Mouse (Mus musculus): Measurements from ENCODE around the gene Camk1d.

DNA sequence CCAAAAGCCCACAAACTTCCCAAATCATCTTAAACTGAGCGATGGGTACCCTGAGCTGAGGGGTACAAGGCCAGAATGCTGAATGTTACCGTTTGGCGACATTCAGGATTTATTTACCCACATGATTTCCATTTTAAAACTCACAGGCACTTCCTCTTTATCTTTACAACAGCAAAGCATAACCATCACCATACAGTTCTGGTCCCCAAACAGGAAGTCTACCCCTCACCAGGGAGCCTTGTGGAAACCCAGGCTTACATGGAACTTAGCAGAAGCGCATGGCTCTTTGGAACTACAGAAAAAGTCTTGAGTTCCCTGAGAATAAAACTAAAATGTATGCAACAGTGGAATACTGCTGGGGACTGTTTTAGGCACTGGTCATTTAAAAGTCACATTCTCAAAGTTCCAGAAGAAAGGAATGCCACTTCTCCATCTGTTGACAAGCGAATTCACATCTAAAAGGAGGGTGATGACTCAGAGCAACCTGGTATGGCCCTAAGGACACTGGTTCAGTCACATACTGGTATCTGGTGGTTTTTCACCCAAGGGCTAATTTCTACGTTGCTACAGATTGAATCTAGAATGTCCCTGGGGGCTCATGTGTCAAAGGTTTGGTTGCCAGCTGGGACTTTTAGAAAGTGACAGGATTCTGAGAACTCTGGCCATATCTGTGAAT lies 121.7 kb downstream of the Camk1d start:
- TF ChIP-seq CTCF (IDR thresholded peaks at IDR 0.05; ENCODE audit: control insufficient read depth, insufficient read depth, low read length) = no peak
- TF ChIP-seq POLR2A (IDR thresholded peaks at IDR 0.05; ENCODE audit: borderline replicate concordance, control insufficient read depth, low read depth, low read length) = no peak

All from bone marrow, adult 2 months (tissue).